Mouse (Mus musculus): ENCODE measurements at regions not wholly inside any gene's neighbourhood (a gene's known extent, or its start where the extent isn't known, plus 50 kb on each side); places are given as distances from the start of the nearest gene placed in this dataset.

- TF ChIP-seq CTCF (IDR thresholded peaks at IDR 0.05; ENCODE audit: insufficient read depth, low read depth, low read length), result no peak
- TF ChIP-seq POLR2A (IDR thresholded peaks at IDR 0.05; ENCODE audit: insufficient read depth, low read depth, low read length), result no peak
Observed at GRCm38 (mm10) chrX:11529221-11529620, 201.6 kb downstream of the H2al1j start.
